Mouse (Mus musculus): ENCODE measurements around the gene Zfp143. TPM values are rescaled to one million over a fixed set of nuclear protein-coding genes. Genes with fewer than 3 reads are reported as not detected.
"Not testable (repeated sequence)": the region's sequence is repeated elsewhere in the genome, so short reads cannot be mapped to it uniquely, and the experiment has no call there.

The Zfp143 gene
- total and polyA plus RNA-seq, 3 experiments = 13.9 to 15.7 TPM; not detected in 1

- no peak overlapping the region for H3K9ac ChIP-seq (ENCODE audit: control insufficient read depth, low read depth, low read length, poor library complexity, severe bottlenecking)
- peaks cover 63% of the 10 kb centered on the region for H3K79me2 ChIP-seq (ENCODE audit: control insufficient read depth, insufficient read depth, low read length, poor library complexity)
- no peak overlapping the region for H3K27ac ChIP-seq (ENCODE audit: control insufficient read depth, low read depth, low read length)
- H3K9me3 ChIP-seq (replicated peaks; ENCODE audit: insufficient read depth, low read length) = no peaks in the 10 kb centered on the region
- H3K27me3 ChIP-seq (ENCODE audit: control insufficient read depth in 1 of 2, insufficient read depth in 2 of 2, low read length in 2 of 2) = no peaks in the 10 kb centered on the region
- H3K4me1 ChIP-seq (ENCODE audit: control insufficient read depth in 1 of 2, insufficient read depth in 2 of 2, low read length in 2 of 2) = peaks cover 2 to 9% of the 10 kb centered on the region in 2 experiments; a peak in 3 of 4 replicates
- TF ChIP-seq GATA1 (IDR thresholded peaks at IDR 0.05; ENCODE audit: low read depth, low read length) = 0 out of 2 replicates have a peak, but pooled peaks have one; percentile 3
- peak; percentile 82 for TF ChIP-seq ZNF384 (IDR thresholded peaks at IDR 0.05; ENCODE audit: low read depth, low read length)
- no peak for TF ChIP-seq JUND (IDR thresholded peaks at IDR 0.05; ENCODE audit: low read depth, low read length)
- TF ChIP-seq ZKSCAN1 (IDR thresholded peaks at IDR 0.05; ENCODE audit: low read depth, low read length) = no peak
- peak; percentile 34; the same call in 1 of the 2 replicates for TF ChIP-seq SIN3A (IDR thresholded peaks at IDR 0.05; ENCODE audit: low read length)
- TF ChIP-seq POLR2A (IDR thresholded peaks at IDR 0.05; ENCODE audit: control insufficient read depth in 1 of 2, insufficient read depth in 1 of 2, low read depth in 1 of 2, low read length in 2 of 2, poor library complexity in 1 of 2) = peak in 1 of 2 experiments; percentile 25; a peak in 1 of 4 replicates
- no peak for TF ChIP-seq RAD21 (IDR thresholded peaks at IDR 0.05; ENCODE audit: low read depth, low read length)
- no peak for TF ChIP-seq KAT2A (conservative IDR thresholded peaks at IDR 0.05; ENCODE audit: low read depth, low read length)
- TF ChIP-seq NRF1 (IDR thresholded peaks at IDR 0.05; ENCODE audit: insufficient read depth, low read depth, low read length, poor library complexity, severe bottlenecking) = no peak
- no peak for TF ChIP-seq NELFE (IDR thresholded peaks at IDR 0.05; ENCODE audit: low read depth, low read length)
- peak; percentile 51 for DNase-seq (ENCODE audit: low read depth, low spot score)
- peaks cover 44 to 82% of the 10 kb centered on the region in 2 experiments for H3K36me3 ChIP-seq (ENCODE audit: control insufficient read depth in 1 of 2, insufficient read depth in 2 of 2, low read length in 2 of 2)
- H3K4me3 ChIP-seq (ENCODE audit: control insufficient read depth in 1 of 2, insufficient read depth in 1 of 2, low read depth in 2 of 2, low read length in 2 of 2) = no peak overlapping the region
Measured at GRCm38 (mm10) chr7:110030342-110030741, 30.7 kb upstream of the Zfp143 start.

DNA sequence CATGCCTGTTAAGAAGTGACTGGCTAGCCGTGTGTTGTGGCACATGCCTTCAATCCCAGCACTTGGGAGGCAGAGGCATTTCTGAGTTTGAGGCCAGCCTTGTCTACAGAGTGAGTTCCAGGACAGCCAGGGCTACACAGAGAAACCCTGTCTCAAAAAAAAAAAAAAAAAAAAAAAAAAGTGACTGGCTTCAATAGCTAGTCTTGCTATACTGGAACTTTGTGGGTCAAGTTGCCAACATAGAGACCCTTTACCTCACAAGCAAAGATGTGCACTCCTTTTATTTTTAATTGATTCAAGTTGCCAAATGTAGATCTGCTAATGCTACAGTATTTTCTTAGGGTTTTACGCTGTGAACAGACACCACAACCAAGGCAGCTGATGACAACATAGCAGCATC is 3.3 kb upstream of the Zfp143 start:
- H3K4me3 ChIP-seq (ENCODE audit: control insufficient read depth in 1 of 2, insufficient read depth in 1 of 2, low read depth in 2 of 2, low read length in 2 of 2); H3K27ac ChIP-seq (ENCODE audit: control insufficient read depth, low read depth, low read length); H3K27me3 ChIP-seq (ENCODE audit: control insufficient read depth in 1 of 2, insufficient read depth in 2 of 2, low read length in 2 of 2); H3K9ac ChIP-seq (ENCODE audit: control insufficient read depth, low read depth, low read length, poor library complexity, severe bottlenecking); DNase-seq (ENCODE audit: low read depth, low spot score); H3K4me1 ChIP-seq (ENCODE audit: control insufficient read depth in 1 of 2, insufficient read depth in 2 of 2, low read length in 2 of 2); H3K9me3 ChIP-seq (replicated peaks; ENCODE audit: insufficient read depth, low read length): not testable (repeated sequence)
- peak; percentile 66 for TF ChIP-seq ZNF384 (IDR thresholded peaks at IDR 0.05; ENCODE audit: low read depth, low read length)
- peaks cover 11% of the 10 kb centered on the region for H3K79me2 ChIP-seq (ENCODE audit: control insufficient read depth, insufficient read depth, low read length, poor library complexity)
- H3K36me3 ChIP-seq (ENCODE audit: control insufficient read depth in 1 of 2, insufficient read depth in 2 of 2, low read length in 2 of 2) = peaks cover 19 to 35% of the 10 kb centered on the region in 2 experiments

DNA sequence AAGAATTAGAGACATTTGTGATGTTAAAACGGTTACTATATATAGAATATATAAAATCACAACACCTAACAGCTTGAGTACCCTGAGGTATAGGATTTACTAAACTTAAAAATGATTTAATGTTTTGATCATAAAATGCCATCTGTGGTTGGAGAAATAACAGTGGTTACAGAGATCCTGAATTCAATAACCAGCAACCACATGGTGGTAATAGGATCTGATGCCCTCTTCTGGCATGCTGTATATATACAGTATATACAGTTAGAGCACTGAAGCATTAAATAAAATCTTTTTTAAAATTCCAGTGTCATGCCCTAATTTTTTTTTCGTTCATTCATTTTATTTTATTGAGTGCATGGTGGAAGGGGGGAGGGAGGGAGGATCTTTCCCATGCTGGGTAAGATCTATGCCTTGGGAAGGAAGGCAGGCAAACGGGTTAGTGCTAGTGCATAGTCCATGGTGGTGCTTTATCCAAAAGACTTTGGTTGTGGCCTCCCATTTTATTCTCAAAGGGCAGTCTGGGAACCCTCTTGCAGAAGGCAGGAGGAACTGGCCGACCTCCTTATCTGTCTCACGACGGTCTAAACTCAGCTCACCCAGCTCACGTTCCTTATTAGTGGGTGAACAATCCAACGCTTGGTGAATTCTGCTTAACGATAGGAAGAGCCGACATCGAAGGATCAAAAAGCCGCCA is 1.8 kb upstream of the Zfp143 start:
- Histone ChIP-seq H3K79me2 (ENCODE audit: control insufficient read depth, insufficient read depth, low read length, poor library complexity) (peaks cover 24% of the 10 kb centered on the region), H3K9me3 (replicated peaks; ENCODE audit: insufficient read depth, low read length) (no peaks in the 10 kb centered on the region), H3K36me3 (ENCODE audit: control insufficient read depth in 1 of 2, insufficient read depth in 2 of 2, low read length in 2 of 2) (peaks cover 20 to 27% of the 10 kb centered on the region in 2 experiments), H3K27me3 (ENCODE audit: control insufficient read depth in 1 of 2, insufficient read depth in 2 of 2, low read length in 2 of 2) (no peaks in the 10 kb centered on the region), H3K4me1 (ENCODE audit: control insufficient read depth in 1 of 2, insufficient read depth in 2 of 2, low read length in 2 of 2) (peaks cover 0 to 14% of the 10 kb centered on the region in 2 experiments; a peak in 2 of 4 replicates), H3K9ac (ENCODE audit: control insufficient read depth, low read depth, low read length, poor library complexity, severe bottlenecking) (peak overlapping the region; percentile 97), H3K4me3 (ENCODE audit: control insufficient read depth in 1 of 2, insufficient read depth in 1 of 2, low read depth in 2 of 2, low read length in 2 of 2) (peak overlapping the region in 1 of 2 experiments; percentile 13; a peak in 1 of 4 replicates), H3K27ac (ENCODE audit: control insufficient read depth, low read depth, low read length) (peak overlapping the region; percentile 95)
- peak; percentile 83 for DNase-seq (ENCODE audit: low read depth, low spot score)
- TF ChIP-seq HCFC1 (IDR thresholded peaks at IDR 0.05; ENCODE audit: low read depth, low read length) = 0 out of 2 replicates have a peak, but pooled peaks have one; percentile 11
- TF ChIP-seq CHD1 (IDR thresholded peaks at IDR 0.05; ENCODE audit: low read depth, low read length) = no peak
- TF ChIP-seq MYC (IDR thresholded peaks at IDR 0.05; ENCODE audit: low read depth, low read length) = peak; percentile 84; the same call in 1 of the 2 replicates
- 0 out of 2 replicates have a peak, but pooled peaks have one; percentile 47 for TF ChIP-seq BHLHE40 (IDR thresholded peaks at IDR 0.05; ENCODE audit: borderline replicate concordance, low read depth, low read length)
- peak in 2 of 3 experiments; percentile 15 to 39; a peak in 4 of 6 replicates for TF ChIP-seq CTCF (IDR thresholded peaks at IDR 0.05 in 2 of 3, conservative IDR thresholded peaks at IDR 0.05 in 1 of 3; ENCODE audit: control insufficient read depth in 1 of 3, insufficient read depth in 1 of 3, low read depth in 2 of 3, low read length in 3 of 3, poor library complexity in 1 of 3, severe bottlenecking in 1 of 3)
- peak; percentile 5; the same call in 1 of the 2 replicates for TF ChIP-seq RAD21 (IDR thresholded peaks at IDR 0.05; ENCODE audit: low read depth, low read length)
- no peak for TF ChIP-seq ZNF384 (IDR thresholded peaks at IDR 0.05; ENCODE audit: low read depth, low read length)
- TF ChIP-seq ZMIZ1 (IDR thresholded peaks at IDR 0.05; ENCODE audit: low read depth, low read length) = no peak; the same call in none of the 2 replicates
- no peak; the same call in 1 of the 2 replicates for TF ChIP-seq NELFE (IDR thresholded peaks at IDR 0.05; ENCODE audit: low read depth, low read length)
- peak; percentile 8; the same call in 1 of the 2 replicates for TF ChIP-seq SMC3 (IDR thresholded peaks at IDR 0.05; ENCODE audit: low read depth, low read length)
- no peak for TF ChIP-seq USF2 (IDR thresholded peaks at IDR 0.05; ENCODE audit: borderline replicate concordance in 1 of 2, insufficient read depth in 1 of 2, low read depth in 1 of 2, low read length in 2 of 2)
